Mouse (Mus musculus): ENCODE data around the gene Ybey. TPM values are rescaled to one million over a fixed set of nuclear protein-coding genes. Genes with fewer than 3 reads are reported as not detected.

The Ybey gene
- 1 to 10 TPM; 3.9 to 4.6 TPM for total RNA-seq (2021)
- long read RNA-seq, experiment 1, full-length matches to known transcripts: 3 of 7 reads
- long read RNA-seq, experiment 1, partial matches to known transcripts: 3 of 7 reads
- long read RNA-seq, experiment 1, other reads (novel, unspliced or antisense): 1 of 7 reads
- long read RNA-seq, experiment 2, full-length matches to known transcripts: 2 of 4 reads
- long read RNA-seq, experiment 2, partial matches to known transcripts: 1 of 4 reads
- long read RNA-seq, experiment 2, other reads (novel, unspliced or antisense): 1 of 4 reads

- Histone ChIP-seq H3K4me3 (peak within 1 kb of the TSS; percentile 74), H3K27ac (peak within 1 kb of the TSS; percentile 96)
- peak; percentile 78 for TF ChIP-seq CTCF (conservative IDR thresholded peaks at IDR 0.05)
- peak; percentile 84 to 90 for DNase-seq (ENCODE audit: low spot score in 2 of 2)
Observed at GRCm38 (mm10) chr10:76468203-76469162, at the start of gene Ybey, which contains the start of gene Mcm3ap. Gene Ybey, minus strand, starts transcription at chr10:76469114. Gene Mcm3ap, plus strand, starts transcription at chr10:76468927.

DNA sequence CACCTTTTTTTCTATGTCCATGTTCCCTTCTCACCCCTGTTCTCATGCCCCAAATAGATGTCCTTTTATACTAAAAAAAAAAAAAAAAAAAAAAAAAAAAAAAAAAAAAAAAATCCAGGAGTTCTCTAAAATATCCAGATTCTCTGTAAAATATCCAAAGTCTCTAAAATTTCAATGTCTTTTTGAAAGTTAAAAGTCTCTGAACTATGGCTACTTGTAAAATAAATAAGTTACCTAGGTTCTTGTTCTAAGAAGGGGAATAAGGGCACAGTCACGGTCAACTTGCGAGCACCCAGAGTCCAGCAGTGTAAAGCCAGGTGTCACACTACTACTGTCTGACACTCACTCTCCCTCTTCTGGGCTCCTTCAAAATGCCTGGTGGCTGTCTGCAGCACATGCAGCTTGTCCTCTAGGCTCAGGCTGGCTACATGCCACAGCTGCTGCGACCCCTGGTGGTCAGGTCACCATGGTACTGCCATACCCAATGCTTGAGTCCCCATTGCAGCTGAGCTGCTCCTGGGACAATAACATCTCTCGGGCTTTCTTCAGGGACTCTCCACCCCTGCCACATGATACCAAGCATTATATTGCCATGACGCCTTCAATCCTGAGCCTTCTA is 44.2 kb upstream of the Ybey start:
- no peak overlapping the region for H3K27ac ChIP-seq
- no peak overlapping the region for H3K4me3 ChIP-seq
- TF ChIP-seq CTCF (conservative IDR thresholded peaks at IDR 0.05): peak; percentile 80
- DNase-seq (ENCODE audit: low spot score in 2 of 2): peak in 1 of 2 experiments; percentile 44

DNA sequence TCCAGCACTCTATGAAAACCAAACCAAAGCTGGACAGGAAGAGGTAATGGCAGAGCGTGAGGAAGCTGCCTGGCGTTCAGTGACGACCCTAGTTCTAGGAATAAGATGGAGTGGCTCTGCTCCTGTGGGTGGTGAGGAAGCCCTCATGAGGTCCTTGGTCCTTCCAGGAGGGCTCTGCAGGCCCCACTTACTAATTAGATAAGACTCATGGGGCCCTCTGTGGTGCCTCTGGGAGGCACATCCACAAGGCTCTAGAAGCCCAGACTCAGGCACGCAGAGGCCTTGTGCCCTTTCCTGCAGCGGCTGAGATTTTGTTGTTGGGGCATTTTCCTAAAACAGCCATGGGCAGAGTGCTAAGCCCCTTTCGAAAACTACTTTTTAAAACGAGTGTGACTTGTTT is 37.0 kb upstream of the Ybey start:
- H3K27ac ChIP-seq: no peak overlapping the region
- TF ChIP-seq CTCF (conservative IDR thresholded peaks at IDR 0.05): no peak
- DNase-seq (ENCODE audit: low spot score in 2 of 2): no peak
- no peak overlapping the region for H3K4me3 ChIP-seq

DNA sequence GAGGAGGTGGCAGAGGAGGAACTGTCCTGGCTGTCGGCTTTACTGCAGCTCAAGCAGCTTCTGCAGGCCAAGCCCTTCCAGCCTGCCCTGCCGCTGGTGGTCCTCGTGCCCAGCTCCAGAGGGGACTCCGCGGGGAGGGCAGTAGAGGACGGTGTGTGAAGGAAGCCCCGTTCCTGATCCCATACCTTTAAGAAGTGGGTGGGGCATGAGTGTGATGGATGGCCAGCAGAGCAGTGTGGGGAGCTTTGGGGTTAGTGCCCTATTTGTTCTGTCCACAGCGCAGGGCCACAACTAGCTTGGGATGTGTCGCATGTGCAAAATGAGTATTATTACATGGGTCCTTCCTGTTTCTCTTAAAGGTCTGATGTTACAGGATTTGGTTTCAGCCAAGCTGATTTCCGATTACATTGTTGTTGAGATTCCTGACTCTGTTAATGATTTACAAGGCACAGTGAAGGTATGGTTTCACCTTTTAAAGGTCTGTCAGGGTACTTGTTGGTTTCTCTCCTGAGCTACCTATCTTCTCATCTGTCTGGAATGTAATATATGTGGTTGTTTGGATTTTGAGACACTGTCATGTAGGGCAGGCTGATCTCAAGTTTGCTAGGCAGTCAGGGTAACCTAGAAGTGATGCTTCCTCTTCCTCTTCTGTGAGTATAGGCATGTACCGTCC is 35.5 kb upstream of the Ybey start:
- no peak for TF ChIP-seq CTCF (conservative IDR thresholded peaks at IDR 0.05)
- no peak for DNase-seq (ENCODE audit: low spot score in 2 of 2)
- H3K4me3 ChIP-seq: no peak overlapping the region
- H3K27ac ChIP-seq: no peak overlapping the region

DNA sequence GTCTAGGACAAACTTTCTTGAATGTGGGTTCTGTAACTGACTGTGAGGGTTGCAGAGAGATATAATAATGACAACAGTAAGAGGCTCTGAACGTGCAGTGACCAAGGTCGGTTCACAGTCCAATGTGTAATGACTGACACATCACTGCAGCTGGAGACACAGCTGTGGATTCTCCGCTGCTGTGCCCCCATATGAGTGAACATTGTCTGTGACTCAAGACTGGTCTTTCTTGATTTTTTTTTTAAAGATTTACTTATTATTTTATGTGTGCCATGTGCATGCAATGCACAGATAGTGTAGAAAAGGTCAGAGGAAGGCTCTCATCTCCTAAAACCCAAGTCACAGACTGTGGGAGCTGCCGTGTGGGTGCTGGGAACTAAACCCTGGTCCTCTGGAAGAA is 28.6 kb upstream of the Ybey start:
- TF ChIP-seq CTCF (conservative IDR thresholded peaks at IDR 0.05): no peak
- Histone ChIP-seq H3K4me3 (no peak overlapping the region), H3K27ac (no peak overlapping the region)
- DNase-seq (ENCODE audit: low spot score in 2 of 2): no peak

- no peak for TF ChIP-seq CTCF (conservative IDR thresholded peaks at IDR 0.05)
- Histone ChIP-seq H3K4me3 (no peak overlapping the region), H3K27ac (no peak overlapping the region)
- DNase-seq (ENCODE audit: low spot score in 2 of 2): peak; percentile 20 to 26
Observed at GRCm38 (mm10) chr10:76496366-76496765, 27.5 kb upstream of the Ybey start.

GRCm38 (mm10) chr10:76495501-76495900 is 26.6 kb upstream of the Ybey start:
- DNase-seq (ENCODE audit: low spot score in 2 of 2): no peak

DNA sequence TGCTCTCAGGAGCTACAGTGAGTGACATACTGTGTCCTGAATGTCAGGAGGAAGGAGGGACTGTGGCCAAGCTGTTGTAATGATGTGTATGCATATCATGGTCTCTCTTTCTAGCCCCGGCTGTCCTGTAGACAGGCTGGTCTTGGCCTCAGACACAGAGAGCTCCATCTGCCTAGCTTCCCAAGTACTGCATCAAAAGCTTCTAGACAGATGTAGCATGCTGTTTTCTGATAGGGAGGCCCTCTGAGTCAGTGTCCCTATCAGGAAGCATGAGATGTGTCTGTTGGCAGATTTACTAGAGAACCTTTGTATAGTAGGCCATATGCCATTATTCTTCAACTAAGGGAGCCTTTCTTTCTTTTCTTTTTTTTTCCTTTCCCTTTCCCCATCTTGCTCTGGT is 24.6 kb upstream of the Ybey start:
- no peak overlapping the region for H3K4me3 ChIP-seq
- DNase-seq (ENCODE audit: low spot score in 2 of 2): no peak
- peak; percentile 55 for TF ChIP-seq CTCF (conservative IDR thresholded peaks at IDR 0.05)
- no peak overlapping the region for H3K27ac ChIP-seq

More at GRCm38 (mm10) chr10:76495501-76495900, 26.6 kb upstream of the Ybey start:
- H3K4me3 ChIP-seq: no peak overlapping the region
- H3K27ac ChIP-seq: no peak overlapping the region
- TF ChIP-seq CTCF (conservative IDR thresholded peaks at IDR 0.05): no peak

DNA sequence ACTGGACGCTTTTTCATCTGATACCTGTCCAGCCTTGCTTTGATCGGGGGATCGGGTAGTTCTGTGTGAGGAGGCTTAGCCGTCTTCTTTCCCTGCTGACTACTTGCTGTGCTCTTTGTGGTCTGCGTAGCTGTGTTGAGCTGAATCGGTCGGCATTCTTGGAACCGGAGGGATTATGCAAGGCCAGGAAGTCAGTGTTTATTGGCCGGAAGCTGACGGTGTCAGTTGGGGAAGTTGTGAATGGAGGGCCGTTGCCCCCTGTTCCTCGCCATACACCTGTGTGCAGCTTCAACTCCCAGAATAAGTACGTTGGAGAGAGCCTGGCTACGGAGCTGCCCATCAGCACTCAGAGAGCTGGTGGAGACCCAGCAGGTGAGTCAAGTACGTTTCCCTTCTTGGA is 20.3 kb upstream of the Ybey start:
- TF ChIP-seq CTCF (conservative IDR thresholded peaks at IDR 0.05): no peak
- H3K4me3 ChIP-seq: no peak overlapping the region
- DNase-seq (ENCODE audit: low spot score in 2 of 2): no peak
- no peak overlapping the region for H3K27ac ChIP-seq

DNA sequence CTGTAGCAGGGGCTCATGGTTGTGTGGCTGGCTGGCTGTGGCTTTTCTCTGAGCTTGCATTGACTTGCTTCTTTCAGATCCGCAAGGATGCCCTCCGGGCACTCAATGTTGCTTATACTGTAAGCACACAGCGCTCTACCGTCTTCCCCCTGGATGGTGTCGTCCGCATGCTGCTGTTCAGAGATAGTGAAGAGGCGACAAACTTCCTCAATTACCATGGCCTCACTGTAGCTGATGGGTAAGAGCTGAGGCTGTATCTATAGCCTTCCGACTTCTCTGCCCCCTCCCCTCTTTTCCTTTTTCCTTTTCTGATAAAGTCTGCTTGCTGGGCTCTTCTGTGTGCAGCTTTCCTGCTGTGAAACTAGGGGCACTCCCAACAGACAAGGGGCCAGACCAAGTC is 19.4 kb upstream of the Ybey start:
- no peak for TF ChIP-seq CTCF (conservative IDR thresholded peaks at IDR 0.05)
- Histone ChIP-seq H3K4me3 (no peak overlapping the region), H3K27ac (no peak overlapping the region)
- no peak for DNase-seq (ENCODE audit: low spot score in 2 of 2)

- H3K4me3 ChIP-seq: no peak overlapping the region
- no peak for DNase-seq (ENCODE audit: low spot score in 2 of 2)
- H3K27ac ChIP-seq: no peak overlapping the region
- TF ChIP-seq CTCF (conservative IDR thresholded peaks at IDR 0.05): no peak
Observed at GRCm38 (mm10) chr10:76486302-76486701, 17.4 kb upstream of the Ybey start.

GRCm38 (mm10) chr10:76481480-76481879 is 12.6 kb upstream of the Ybey start:
- TF ChIP-seq CTCF (conservative IDR thresholded peaks at IDR 0.05): no peak
- no peak for DNase-seq (ENCODE audit: low spot score in 2 of 2)

More at GRCm38 (mm10) chr10:76481480-76481879, 12.6 kb upstream of the Ybey start:
- Histone ChIP-seq H3K4me3 (no peak overlapping the region), H3K27ac (no peak overlapping the region)

Measured in layer of hippocampus, adult 2 months (tissue).